Mouse (Mus musculus): ENCODE measurements at regions not wholly inside any gene's neighbourhood (a gene's known extent, or its start where the extent isn't known, plus 50 kb on each side); places are given as distances from the start of the nearest gene placed in this dataset.

DNA sequence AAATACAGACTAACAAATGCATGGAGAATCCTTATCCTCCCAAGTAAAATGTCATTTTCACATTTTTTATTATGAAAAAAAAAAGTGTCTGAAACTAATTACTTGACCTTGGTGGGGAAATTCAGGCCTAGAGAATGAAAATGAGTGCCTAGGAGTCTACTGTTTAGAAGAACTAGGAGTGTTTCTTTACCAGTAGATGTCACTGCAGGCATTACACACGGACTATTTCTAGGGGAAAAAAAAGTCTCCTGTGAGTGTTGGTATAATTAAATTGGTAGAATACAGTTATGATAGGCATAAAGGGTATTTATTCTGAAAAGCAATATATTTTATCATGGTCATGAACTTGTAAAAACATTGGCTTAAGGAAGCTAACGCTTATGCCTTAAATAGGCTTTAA is 55.5 kb upstream of the Mpdz start:
- peak; percentile 16 to 55 for DNase-seq

- peak in 1 of 2 experiments; percentile 9 for DNase-seq
These were observed 50.2 kb upstream of the Mpdz start for GRCm38 (mm10) chr4:81492811-81493210.

Measured in cerebellum, postnatal 10 days (tissue).